Mouse (Mus musculus) liver (tissue): ENCODE data around the gene Fcgr4.

Experiments used
- DNase-seq: peaks from one replicate; pipeline ENCODE4 v3.0.0-alpha.2; 2020; ENCODE audit warnings: mixed read lengths

Gene Fcgr4

GRCm38 (mm10) chr1:171016676-171017356 is 1.9 kb upstream of the Fcgr4 start:
- no peak for DNase-seq

- DNase-seq, result no peak
These were observed 1.1 kb upstream of the Fcgr4 start for GRCm38 (mm10) chr1:171017468-171018158.

GRCm38 (mm10) chr1:171019311-171019950 is 711 bp downstream of the Fcgr4 start:
- no peak for DNase-seq

GRCm38 (mm10) chr1:171031752-171032151 is 13.0 kb downstream of the Fcgr4 start:
- DNase-seq, result no peak

- no peak for DNase-seq
These were observed 14.0 kb downstream of the Fcgr4 start for GRCm38 (mm10) chr1:171032691-171033090.

- DNase-seq, result peak; percentile 33
These were observed 14.5 kb downstream of the Fcgr4 start for GRCm38 (mm10) chr1:171033196-171033595.

- peak; percentile 91 for DNase-seq
These were observed 15.0 kb downstream of the Fcgr4 start for GRCm38 (mm10) chr1:171033756-171034155.

GRCm38 (mm10) chr1:171034201-171034600 is 15.5 kb downstream of the Fcgr4 start:
- no peak for DNase-seq

GRCm38 (mm10) chr1:171035611-171036010 is 16.9 kb downstream of the Fcgr4 start:
- no peak for DNase-seq

GRCm38 (mm10) chr1:171036550-171037324 is 18.0 kb downstream of the Fcgr4 start:
- peak; percentile 76 for DNase-seq

- DNase-seq, result peak; percentile 88
These were observed 19.4 kb downstream of the Fcgr4 start for GRCm38 (mm10) chr1:171037861-171038721.

- no peak for DNase-seq
These were observed 20.4 kb downstream of the Fcgr4 start for GRCm38 (mm10) chr1:171039135-171039534.

- DNase-seq, result no peak
These were observed 21.2 kb downstream of the Fcgr4 start for GRCm38 (mm10) chr1:171039880-171040279.

GRCm38 (mm10) chr1:171043594-171044153 is 25.0 kb downstream of the Fcgr4 start:
- no peak for DNase-seq

- peak; percentile 89 for DNase-seq
These were observed 25.8 kb downstream of the Fcgr4 start for GRCm38 (mm10) chr1:171044365-171045078.

GRCm38 (mm10) chr1:171045079-171045465 is 26.4 kb downstream of the Fcgr4 start:
- no peak for DNase-seq

GRCm38 (mm10) chr1:171046501-171046900 is 27.8 kb downstream of the Fcgr4 start:
- no peak for DNase-seq

GRCm38 (mm10) chr1:171049263-171049662 is 30.5 kb downstream of the Fcgr4 start:
- no peak for DNase-seq

GRCm38 (mm10) chr1:171050774-171051173 is 32.1 kb downstream of the Fcgr4 start:
- no peak for DNase-seq

- DNase-seq, result no peak
These were observed 34.6 kb downstream of the Fcgr4 start for GRCm38 (mm10) chr1:171053305-171053704.

GRCm38 (mm10) chr1:171057253-171057652 is 38.5 kb downstream of the Fcgr4 start:
- DNase-seq, result peak; percentile 33
